Mouse (Mus musculus) left cerebral cortex, adult 8-10 months (tissue): Measurements from ENCODE around the gene Olfr212. TPM values are rescaled to one million over a fixed set of nuclear protein-coding genes. Genes with fewer than 3 reads are reported as not detected.
"Not testable (repeated sequence)": the region's sequence is repeated elsewhere in the genome, so short reads cannot be mapped to it uniquely, and the experiment has no call there.

Source experiments
- DNase-seq, 2 experiments: peaks; one replicate each; pipeline ENCODE4 v3.0.0; 2022; ENCODE audit warnings: low spot score in 2 of 2
- total RNA-seq, 4 experiments: library from RNA; stranded (reverse); gene quantifications; 2 replicates each; pipeline ENCODE4 v1.2.4; 2022

Olfr212 gene
- under 1 TPM in 2 of 4 experiments, not detected in 2; 0.11 to 0.13 TPM for total RNA-seq

DNA sequence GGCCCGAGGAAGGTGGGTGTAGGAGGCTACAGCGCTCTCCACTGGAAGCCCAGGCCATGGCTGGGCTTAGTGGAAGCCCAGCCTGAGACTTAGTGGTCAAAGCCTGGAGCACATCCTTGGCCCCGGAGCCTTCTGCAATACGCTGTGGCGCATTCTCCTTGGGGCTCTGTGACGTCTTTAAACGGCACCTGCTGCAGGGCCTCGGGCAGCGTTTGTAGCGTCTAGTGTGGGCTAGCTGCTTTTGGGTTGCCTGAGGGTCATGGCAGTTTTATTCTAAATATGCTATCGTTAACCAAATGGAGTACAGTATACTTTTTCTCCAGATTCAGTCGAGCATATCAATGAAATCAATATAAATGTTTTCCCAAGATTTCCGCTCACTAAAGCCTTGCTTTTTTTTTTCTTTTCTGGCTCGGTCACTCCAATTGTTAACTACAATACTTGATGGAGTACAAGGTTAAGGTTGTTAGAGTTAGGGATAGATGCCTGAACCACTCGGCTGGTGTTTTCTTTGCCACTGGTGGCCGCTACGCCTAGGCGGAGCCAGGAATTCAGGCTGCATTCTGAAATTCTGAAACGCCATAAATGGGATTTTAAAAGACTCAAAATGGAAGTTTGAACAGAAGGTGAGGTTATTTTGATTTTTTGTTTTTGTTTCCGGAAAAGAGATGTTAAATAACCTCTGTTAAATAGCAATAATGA lies at the start of gene Olfr212:
Gene Olfr212 (plus strand): TSS at position 215 of the 702 bp plus-strand sequence.
- DNase-seq: not testable (repeated sequence)

DNA sequence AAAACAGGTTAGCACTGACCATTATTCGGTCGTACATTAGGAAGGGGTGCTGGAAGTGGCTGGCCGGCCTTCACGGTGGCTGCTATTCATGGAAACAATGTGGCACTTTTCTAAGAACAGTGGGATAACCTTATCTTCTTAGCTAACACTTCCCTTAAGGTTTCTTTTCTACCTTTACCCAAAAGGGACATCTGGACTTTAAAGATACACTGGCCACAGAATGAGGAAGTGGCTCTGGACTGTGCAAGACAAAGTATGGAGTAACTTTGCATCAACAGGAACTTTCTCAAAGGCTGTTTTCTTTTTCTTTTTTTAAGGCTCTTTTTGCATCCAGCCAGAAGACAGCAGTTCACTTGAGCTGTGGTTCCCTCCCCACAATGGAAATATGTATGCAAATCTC lies 47.6 kb upstream of the Olfr212 start:
- no peak for DNase-seq

DNA sequence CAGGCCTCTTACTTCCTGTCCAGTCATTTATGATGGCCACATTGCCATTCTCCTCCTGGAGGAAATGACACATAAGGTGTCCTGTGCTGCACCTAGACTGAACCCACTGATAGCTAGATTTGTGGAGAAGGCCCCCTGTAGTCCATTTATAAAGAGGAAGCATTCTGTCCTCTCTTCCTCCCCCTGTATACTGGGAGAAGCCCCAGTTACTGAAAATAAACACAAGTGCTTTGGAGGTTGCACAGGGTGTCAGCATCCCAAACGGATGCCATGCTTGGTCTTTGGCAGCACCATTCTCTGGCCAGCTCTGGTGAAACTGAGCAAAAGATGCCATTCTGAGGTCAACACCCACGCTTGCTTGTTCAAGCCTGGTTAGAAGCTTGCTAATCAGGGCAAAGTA lies 47.1 kb upstream of the Olfr212 start:
- no peak for DNase-seq

DNA sequence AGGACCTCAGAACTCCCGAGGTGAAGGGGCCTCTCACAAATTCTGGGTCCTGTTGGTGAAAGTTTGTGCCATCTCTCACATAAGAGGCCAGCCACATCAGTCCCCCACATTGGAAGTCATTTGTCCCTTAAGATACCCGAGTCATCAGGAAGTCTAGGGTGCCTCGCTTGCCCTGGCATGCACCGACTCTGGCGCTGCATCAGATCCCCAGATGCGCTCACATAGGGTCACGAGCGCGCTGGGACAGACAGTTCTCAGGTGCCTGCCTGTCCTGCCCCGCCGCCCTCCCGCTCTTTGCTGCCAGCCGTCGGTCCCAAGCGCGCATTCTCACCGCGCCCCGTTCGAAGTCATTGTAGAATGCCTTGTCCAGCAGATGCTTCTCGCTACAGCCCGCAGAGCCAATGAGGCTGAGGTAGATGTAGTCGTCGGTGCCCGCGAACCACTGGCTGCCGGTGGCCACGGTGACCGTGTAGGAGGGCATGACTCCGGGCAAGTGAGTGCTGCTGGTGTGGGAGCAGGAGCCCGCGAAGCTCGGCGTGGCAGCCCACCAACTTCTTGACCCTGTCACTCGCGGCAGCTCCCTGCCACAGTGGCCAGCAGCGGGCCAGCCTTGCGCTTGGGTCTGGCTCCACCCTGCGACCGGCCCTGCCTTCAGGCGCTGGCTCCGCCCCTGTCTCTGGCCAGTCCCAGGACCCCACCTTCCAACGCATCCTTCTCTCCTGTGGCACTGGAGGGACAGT lies 45.6 kb upstream of the Olfr212 start, which contains the start of gene Alox5:
Gene Alox5 (minus strand): TSS at position 635 of the 740 bp plus-strand sequence.
- DNase-seq: no peak

DNA sequence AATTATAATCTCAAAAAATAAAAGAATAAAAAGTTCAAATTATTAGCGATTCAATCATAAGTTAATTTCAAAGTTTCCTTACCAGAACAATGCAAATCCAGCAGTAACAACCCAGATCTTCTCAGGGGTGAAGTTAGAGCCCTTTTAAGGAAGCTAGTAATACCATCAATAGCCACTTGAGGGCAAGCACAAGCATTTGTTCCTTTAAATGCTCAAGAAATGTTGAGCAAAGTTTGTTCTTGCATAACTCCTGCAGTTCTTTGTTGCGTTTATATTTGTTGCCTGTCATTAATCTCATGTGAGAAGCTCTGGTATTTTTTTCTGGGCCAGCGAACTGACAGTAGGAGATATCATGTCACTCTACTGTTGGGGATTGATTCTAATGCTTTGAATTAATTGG lies 38.2 kb upstream of the Olfr212 start:
- no peak for DNase-seq

DNA sequence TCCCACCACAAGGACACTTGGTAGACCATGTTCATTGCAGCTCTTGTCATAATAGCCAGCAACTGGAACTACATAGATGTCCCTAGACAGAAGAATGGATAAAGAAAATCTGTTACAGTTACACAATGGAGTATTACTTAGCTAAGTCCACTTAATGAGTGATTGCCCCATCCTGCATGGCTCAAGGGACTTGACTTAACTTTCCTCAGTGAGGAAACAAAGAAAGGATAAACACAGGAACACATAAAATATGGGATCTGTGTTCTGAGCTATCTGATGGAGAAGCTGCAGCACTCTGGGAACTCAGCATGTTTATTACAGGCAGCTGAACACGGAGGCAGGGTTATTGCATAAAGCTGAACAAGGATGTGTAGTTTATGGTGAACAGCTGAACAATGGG lies 21.2 kb upstream of the Olfr212 start:
- no peak for DNase-seq

DNA sequence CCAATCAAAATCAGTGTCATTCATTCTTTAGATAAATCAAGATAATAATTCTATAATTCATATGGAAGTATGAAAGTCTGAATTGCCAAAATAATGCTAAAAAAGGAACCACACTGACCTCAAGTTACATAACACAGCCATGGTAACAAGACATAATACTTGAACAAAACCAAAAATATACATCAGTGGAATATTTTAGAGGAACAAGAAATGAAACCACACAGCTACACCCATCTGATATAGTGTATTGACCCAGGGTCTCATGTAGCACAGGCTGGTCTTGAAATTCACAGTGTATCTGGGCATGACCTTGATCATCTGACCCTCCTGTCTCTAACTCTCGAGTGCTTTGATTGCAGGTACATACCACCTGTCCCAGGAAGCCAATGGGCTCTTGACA lies 19.5 kb upstream of the Olfr212 start:
- no peak for DNase-seq

DNA sequence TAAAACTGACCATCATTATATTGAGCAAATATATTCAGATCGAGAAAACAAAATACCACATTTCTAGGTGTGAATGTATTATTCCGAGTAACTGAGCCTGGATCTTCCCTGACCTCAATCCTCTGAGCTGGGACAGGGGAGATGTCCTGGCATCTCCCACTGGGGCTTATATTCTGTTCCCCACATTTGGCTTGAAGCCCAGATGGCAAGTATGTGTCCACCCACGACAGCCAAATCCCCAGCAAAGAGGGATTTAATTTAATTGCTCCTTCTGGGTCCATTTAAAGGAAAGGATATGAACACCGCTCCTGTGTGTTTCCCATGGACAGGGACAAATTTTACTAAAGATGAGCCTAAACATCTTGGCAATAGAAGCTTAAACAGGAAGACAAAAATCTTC lies 17.5 kb upstream of the Olfr212 start, which contains the start of gene Olfr211:
Gene Olfr211 (plus strand): TSS at position 301 of the 400 bp plus-strand sequence.
- DNase-seq: no peak

DNA sequence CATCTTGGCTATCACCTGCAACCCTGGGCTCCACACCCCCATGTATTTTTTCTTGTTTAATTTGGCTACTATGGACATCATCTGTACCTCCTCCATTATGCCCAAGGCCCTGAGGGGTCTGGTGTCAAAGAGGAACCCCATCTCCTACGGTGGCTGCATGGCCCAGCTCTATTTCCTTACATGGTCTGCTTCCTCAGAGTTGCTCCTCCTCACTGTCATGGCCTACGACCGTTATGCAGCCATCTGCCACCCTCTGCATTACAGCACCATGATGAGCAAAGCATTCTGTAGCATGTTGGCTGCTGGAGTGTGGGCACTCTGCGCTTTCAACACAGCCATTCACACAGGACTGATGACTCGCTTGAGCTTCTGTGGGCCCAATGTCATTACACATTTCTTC lies 12.6 kb upstream of the Olfr212 start:
- no peak for DNase-seq

DNA sequence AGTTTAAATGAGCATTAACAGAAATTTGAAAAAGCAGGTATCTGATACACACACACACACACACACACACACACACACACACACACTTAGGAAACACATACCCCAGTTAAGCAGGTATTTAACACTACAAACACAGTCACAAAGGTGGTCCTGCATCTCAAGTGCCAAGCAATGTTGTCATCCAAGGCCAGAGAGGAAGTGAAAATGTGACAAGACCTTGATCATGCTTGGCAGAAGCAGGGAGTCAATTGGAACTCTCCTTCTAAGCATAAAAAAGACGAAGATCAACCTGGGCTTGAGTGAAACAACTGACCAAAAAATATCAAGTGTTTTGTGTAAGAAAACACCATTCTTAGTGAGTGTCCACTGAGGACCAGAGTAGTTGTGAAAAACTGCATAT lies 10.4 kb upstream of the Olfr212 start:
- no peak for DNase-seq

DNA sequence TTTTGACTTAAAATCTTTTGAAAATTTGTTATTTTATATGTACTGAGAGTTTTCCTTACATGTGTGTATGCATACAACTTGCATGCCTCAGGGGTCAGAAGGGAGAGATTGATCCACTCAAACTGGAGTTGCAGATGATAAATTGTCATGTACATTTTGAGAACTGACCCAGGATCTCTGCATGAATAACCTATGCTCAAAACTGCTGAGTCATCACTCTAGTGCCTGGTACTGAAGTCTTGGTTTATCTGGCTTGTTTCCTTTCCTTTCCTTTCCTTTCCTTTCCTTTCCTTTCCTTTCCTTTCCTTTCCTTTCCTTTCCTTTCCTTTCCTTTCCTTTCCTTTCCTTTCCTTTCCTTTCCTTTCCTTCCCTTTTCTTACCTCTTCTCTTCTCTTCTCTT lies 8.5 kb downstream of the Olfr212 start:
- no peak for DNase-seq

DNA sequence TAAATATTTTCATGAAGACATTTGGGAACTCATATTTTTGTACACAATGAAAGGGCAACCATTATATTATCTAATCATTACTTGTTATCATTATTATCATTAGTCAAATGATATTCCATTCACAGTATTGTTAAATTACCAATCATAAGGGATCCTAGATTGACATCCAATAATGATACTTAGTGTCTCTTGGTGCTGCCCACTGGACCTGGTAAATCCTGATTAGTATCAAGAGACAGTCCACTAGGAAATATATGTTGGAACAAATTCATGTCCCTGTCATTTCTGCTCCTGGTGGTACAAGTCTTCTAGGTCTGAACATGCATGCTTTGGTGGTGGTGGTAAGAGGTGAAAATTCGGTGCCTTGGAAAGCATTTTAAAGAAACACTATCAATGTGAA lies 31.8 kb downstream of the Olfr212 start, which contains the start of gene Olfr213:
Gene Olfr213 (plus strand): TSS at position 301 of the 400 bp plus-strand sequence.
- DNase-seq: no peak

DNA sequence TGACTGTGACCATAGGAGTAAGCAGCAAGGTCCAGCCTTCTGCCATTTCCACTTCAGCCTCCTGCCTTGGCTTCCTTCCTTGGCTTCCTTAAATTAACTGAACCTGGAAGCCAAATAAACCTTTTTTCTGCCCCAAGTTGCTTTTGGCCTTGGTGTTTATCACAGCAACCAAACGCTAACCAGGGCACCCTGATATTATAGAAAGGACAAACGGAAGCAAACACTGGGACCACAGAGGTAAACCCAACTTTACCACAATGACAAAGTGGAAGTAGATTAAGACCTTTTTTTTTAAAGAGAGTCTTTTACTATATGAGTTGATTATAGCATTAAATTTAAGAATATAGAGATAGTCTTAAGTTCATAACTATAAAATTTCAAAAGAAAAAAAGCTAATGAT lies 36.2 kb downstream of the Olfr212 start:
- no peak for DNase-seq

DNA sequence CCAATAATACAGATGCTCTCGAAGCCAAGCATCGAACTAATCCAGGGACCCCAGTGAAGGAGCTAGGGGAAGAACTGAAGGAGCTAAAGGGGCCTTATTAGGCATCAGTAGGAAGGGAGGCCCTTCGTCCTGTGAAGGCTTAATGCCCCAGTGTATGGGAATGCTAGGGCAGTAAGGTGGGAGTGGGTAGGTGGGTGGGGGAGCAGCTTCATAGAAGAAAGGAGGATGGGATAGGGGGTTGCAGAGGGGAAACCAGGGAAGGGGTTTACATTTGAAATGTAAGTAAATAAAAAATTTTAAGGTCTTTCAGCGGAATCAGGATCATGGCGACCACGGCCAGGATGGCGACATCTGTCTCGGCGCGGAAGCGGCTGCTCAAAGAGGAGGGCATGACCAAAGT lies 44.5 kb downstream of the Olfr212 start, which contains the start of gene Gm5580:
Gene Gm5580 (plus strand): TSS at position 301 of the 400 bp plus-strand sequence.
- not testable (repeated sequence) for DNase-seq

DNA sequence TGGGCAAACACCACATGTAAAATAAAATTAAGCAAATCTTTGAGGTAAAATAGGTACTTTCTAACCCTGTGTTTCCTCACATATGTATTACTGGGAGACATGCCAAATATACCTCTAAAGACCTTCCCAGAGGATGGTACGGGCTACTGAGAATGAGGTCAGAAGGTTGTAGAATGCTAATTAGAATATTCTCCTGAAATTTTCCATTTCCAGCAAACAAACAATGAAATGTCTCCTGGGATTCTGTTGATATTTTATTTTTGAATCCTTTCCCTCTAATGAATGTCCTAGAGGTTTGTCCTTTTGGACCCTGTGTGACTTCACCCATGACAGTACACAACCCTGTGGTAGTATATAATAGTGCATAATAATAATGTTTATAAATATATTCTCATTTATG lies 47.6 kb downstream of the Olfr212 start, which contains the start of gene Olfr214:
Gene Olfr214 (plus strand): TSS at position 301 of the 400 bp plus-strand sequence.
- no peak for DNase-seq

DNA sequence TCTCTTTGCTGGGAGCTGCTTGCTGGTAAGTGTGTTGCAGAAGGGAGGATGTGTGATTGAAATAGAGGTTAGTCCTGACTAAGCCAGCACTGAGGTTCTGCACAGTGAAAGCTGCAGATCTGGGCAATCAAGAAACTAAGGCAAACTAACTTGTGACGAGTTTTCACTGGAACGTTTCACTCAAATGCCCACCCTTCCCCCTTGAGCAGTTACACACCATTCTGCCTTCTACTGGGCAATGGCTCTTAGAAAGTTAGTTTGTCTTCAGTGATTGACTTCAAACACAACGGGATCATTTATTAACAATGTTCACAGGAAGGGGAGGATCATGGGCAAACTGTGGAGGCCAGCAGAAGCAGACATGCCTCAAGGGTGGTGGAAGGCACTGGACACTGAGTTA lies 48.6 kb downstream of the Olfr212 start:
- DNase-seq: no peak

Other genes starting within 250 kb of the Olfr212 start
- 10 to 100 TPM; 10.2 to 13.8 (median 11.9) TPM for gene Zfand4, start 242.3 kb upstream of the Olfr212 start, total RNA-seq
- gene March8, start 168.5 kb upstream of the Olfr212 start, total RNA-seq: 10 to 100 TPM; 45.8 to 58.4 (median 53.3) TPM
- gene Alox5, start 45.3 kb upstream of the Olfr212 start, total RNA-seq: 1 to 10 TPM; 1.2 to 3.3 (median 1.8) TPM
- not detected for gene Olfr211, start 17.4 kb upstream of the Olfr212 start, total RNA-seq
- gene Olfr213, start 31.9 kb downstream of the Olfr212 start, total RNA-seq: not detected
- 1 to 10 TPM; 2.2 to 3.6 (median 2.9) TPM for gene Gm5580, start 44.6 kb downstream of the Olfr212 start, total RNA-seq
- not detected for gene Olfr214, start 47.7 kb downstream of the Olfr212 start, total RNA-seq
- not detected for gene Olfr215, start 77.7 kb downstream of the Olfr212 start, total RNA-seq
- 10 to 100 TPM; 19.5 to 32.6 (median 23.2) TPM for gene Zfp422, start 122.5 kb downstream of the Olfr212 start, total RNA-seq
- gene Depp1, start 144.1 kb downstream of the Olfr212 start, total RNA-seq: 1 to 10 TPM; 1.7 to 3.3 (median 2.4) TPM
- gene Rassf4, start 167.4 kb downstream of the Olfr212 start, total RNA-seq: 1 to 10 TPM; 6.2 to 8.6 (median 7.4) TPM
- gene Tmem72, start 210.4 kb downstream of the Olfr212 start, total RNA-seq: 1 to 10 TPM in 2 of 4 experiments, under 1 TPM in 2; 0.28 to 4.4 (median 1.0) TPM